Mouse (Mus musculus): ENCODE measurements around the gene Lfng.

The Lfng gene

GRCm38 (mm10) chr5:140607001-140607835 lies at the start of gene Lfng:
TSS of gene Lfng (plus strand) at chr5:140607320.
- peak; percentile 78 for DNase-seq (ENCODE audit: low spot score)

- no peak for DNase-seq (ENCODE audit: low spot score)
These were observed 44.5 kb upstream of the Lfng start for GRCm38 (mm10) chr5:140562601-140563000.

GRCm38 (mm10) chr5:140564896-140565295 lies 42.2 kb upstream of the Lfng start, which contains the start of gene Grifin:
TSS of gene Grifin (minus strand) at chr5:140565071.
- no peak for DNase-seq (ENCODE audit: low spot score)

- DNase-seq (ENCODE audit: low spot score) = no peak
These were observed 41.7 kb upstream of the Lfng start for GRCm38 (mm10) chr5:140565451-140565850.

GRCm38 (mm10) chr5:140565856-140566255 lies 41.3 kb upstream of the Lfng start:
- DNase-seq (ENCODE audit: low spot score) = no peak

- DNase-seq (ENCODE audit: low spot score) = no peak
These were observed 40.8 kb upstream of the Lfng start for GRCm38 (mm10) chr5:140566271-140566670.

GRCm38 (mm10) chr5:140567321-140567720 lies 39.8 kb upstream of the Lfng start:
- DNase-seq (ENCODE audit: low spot score) = no peak

- DNase-seq (ENCODE audit: low spot score) = no peak
These were observed 39.4 kb upstream of the Lfng start for GRCm38 (mm10) chr5:140567751-140568150.

GRCm38 (mm10) chr5:140568321-140568970 lies 38.7 kb upstream of the Lfng start:
- DNase-seq (ENCODE audit: low spot score) = peak; percentile 31

- DNase-seq (ENCODE audit: low spot score) = no peak
These were observed 38.0 kb upstream of the Lfng start for GRCm38 (mm10) chr5:140569032-140569595.

GRCm38 (mm10) chr5:140570223-140570870 lies 36.8 kb upstream of the Lfng start:
- DNase-seq (ENCODE audit: low spot score) = no peak

- no peak for DNase-seq (ENCODE audit: low spot score)
These were observed 35.9 kb upstream of the Lfng start for GRCm38 (mm10) chr5:140571201-140571600.

GRCm38 (mm10) chr5:140571673-140572072 lies 35.4 kb upstream of the Lfng start:
- no peak for DNase-seq (ENCODE audit: low spot score)

GRCm38 (mm10) chr5:140572611-140573010 lies 34.5 kb upstream of the Lfng start:
- DNase-seq (ENCODE audit: low spot score) = no peak

- no peak for DNase-seq (ENCODE audit: low spot score)
These were observed 31.7 kb upstream of the Lfng start for GRCm38 (mm10) chr5:140575381-140575866.

GRCm38 (mm10) chr5:140579221-140579620 lies 27.9 kb upstream of the Lfng start:
- DNase-seq (ENCODE audit: low spot score) = no peak

- DNase-seq (ENCODE audit: low spot score) = no peak
These were observed 27.3 kb upstream of the Lfng start for GRCm38 (mm10) chr5:140579771-140580170.

- DNase-seq (ENCODE audit: low spot score) = peak; percentile 26
These were observed 25.6 kb upstream of the Lfng start for GRCm38 (mm10) chr5:140581569-140581968.

- no peak for DNase-seq (ENCODE audit: low spot score)
These were observed 24.0 kb upstream of the Lfng start for GRCm38 (mm10) chr5:140582995-140583731.

- no peak for DNase-seq (ENCODE audit: low spot score)
These were observed 23.3 kb upstream of the Lfng start for GRCm38 (mm10) chr5:140583732-140584368.

All from yolk sac, embryonic 10.5 days (tissue).